Mouse (Mus musculus): ENCODE results near the gene D5Ertd579e.

GRCm38 (mm10) chr5:36557584-36558308 is 138.1 kb downstream of the D5Ertd579e start:
- no peak for TF ChIP-seq CTCF (IDR thresholded peaks at IDR 0.05; ENCODE audit: extremely low read depth, insufficient read length, insufficient replicate concordance, low read depth, low read length)
- TF ChIP-seq POLR2A (IDR thresholded peaks at IDR 0.05; ENCODE audit: low read depth, low read length): no peak
